ENCODE assay signal across 10 mouse cellular contexts in the genomic region with DNA sequence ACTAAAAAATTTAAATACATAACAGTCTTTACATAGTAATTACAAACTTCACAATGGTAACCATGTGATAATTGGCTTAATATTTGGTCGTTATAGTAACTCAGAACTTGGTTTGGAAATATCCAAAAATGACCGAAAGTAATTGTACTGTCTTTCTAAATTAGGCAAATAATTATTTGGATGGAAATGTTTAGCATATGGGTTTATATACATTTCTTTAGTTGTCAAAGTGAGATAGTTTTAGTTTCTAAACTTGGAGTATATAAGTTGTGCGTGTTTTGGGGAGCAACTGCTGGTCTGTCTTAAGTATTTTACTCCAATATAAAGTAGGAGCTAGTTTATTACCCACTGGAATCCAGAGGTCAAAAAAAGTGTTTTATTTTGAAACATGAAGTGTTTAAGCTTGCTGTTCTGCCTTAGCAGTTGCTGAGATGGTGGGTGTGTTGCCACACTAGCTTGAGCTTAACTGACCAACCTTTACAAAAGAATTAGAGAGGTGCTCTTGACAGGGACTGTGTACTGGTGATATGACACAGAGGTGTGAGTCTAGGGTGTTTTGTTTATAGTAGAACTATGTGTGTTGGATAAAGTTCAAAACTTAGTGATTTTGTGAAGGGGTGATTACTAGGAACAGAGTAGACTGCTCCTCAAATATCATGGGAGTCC. TPM values are rescaled to one million over a fixed set of nuclear protein-coding genes. Genes with fewer than 3 reads are reported as not detected.
A peak's percentile ranks its signal among the peaks of the same experiment; 100 is the strongest.
DNase-seq lines count a peak whose midpoint lies in the region; ATAC-seq and TF ChIP-seq lines count a peak whose summit lies in the region.
"Had no signal": no experiment of that assay in that cellular context is flagged by ENCODE, and none has a peak within 500 bp of the region (broad histone marks: within the 10 kb centered on the region; RNA-seq: fewer than 3 reads in every experiment).

No protein-coding gene starts in this region.

- no peaks in the 10 kb centered on the region for H3K9me3 ChIP-seq in heart, embryonic 14.5 days (ENCODE audit: control insufficient read depth, low read length)
- no peaks in the 10 kb centered on the region for H3K9me3 ChIP-seq in G1E (replicated peaks)
- H3K9me3 ChIP-seq in hindbrain, embryonic 15.5 days: no peaks in the 10 kb centered on the region
- H3K9me3 ChIP-seq in midbrain, embryonic 12.5 days: no peaks in the 10 kb centered on the region

- 18% methylated on average over 3 of the region's 3 CpGs for WGBS in heart, embryonic 14.5 days
- 27% methylated on average over 3 of the region's 3 CpGs for WGBS in hindbrain, embryonic 15.5 days
- WGBS in midbrain, embryonic 12.5 days: 23% methylated on average over 3 of the region's 3 CpGs

- no peak for DNase-seq in heart, adult 9 months (ENCODE audit: low spot score in 2 of 2)
- no peak for DNase-seq in G1E (ENCODE audit: low spot score)
- no peak for DNase-seq in left cerebral cortex, adult 8-10 months (ENCODE audit: low spot score in 2 of 2)
- no peak for DNase-seq in gastrocnemius, adult 18-20 months (ENCODE audit: low spot score)
- DNase-seq in cerebellum, postnatal 14 days: no peak
- DNase-seq: cerebellum, adult 11-12 months; kidney, postnatal 14 days had no signal

- peak overlapping the region; percentile 93 for H3K9ac ChIP-seq in heart, embryonic 14.5 days (ENCODE audit: low read length)
- no peak overlapping the region for H3K9ac ChIP-seq in hindbrain, embryonic 15.5 days
- H3K9ac ChIP-seq in midbrain, embryonic 12.5 days (replicated peaks): peak overlapping the region; percentile 7

- no peak for ATAC-seq in heart, embryonic 14.5 days (ENCODE audit: insufficient number of reproducible peaks, insufficient read depth, low FRiP score, low read depth)
- ATAC-seq in G1E (ENCODE audit: extremely low read depth, insufficient number of reproducible peaks, low FRiP score, poor library complexity, severe bottlenecking): no peak
- ATAC-seq in hindbrain, embryonic 15.5 days (ENCODE audit: low FRiP score, low read depth): no peak
- ATAC-seq in midbrain, embryonic 12.5 days (ENCODE audit: low FRiP score, low read depth): no peak

- peak overlapping the region; percentile 69 for H3K4me2 ChIP-seq in heart, embryonic 14.5 days (ENCODE audit: low read length)
- peak overlapping the region; percentile 94 for H3K4me2 ChIP-seq in hindbrain, embryonic 15.5 days
- peak overlapping the region; percentile 69 for H3K4me2 ChIP-seq in midbrain, embryonic 12.5 days (replicated peaks)

- H3K27me3 ChIP-seq in heart, embryonic 14.5 days (ENCODE audit: control insufficient read depth, insufficient read depth, low read length): no peaks in the 10 kb centered on the region
- H3K27me3 ChIP-seq in G1E (ENCODE audit: insufficient read depth, low read length): no peaks in the 10 kb centered on the region
- no peaks in the 10 kb centered on the region for H3K27me3 ChIP-seq in hindbrain, embryonic 15.5 days
- no peaks in the 10 kb centered on the region for H3K27me3 ChIP-seq in midbrain, embryonic 12.5 days

- TF ChIP-seq CTCF in G1E (IDR thresholded peaks at IDR 0.05; ENCODE audit: low read depth, low read length): no peak

- peaks cover 14% of the 10 kb centered on the region for H3K36me3 ChIP-seq in heart, embryonic 14.5 days (ENCODE audit: control insufficient read depth, insufficient read depth, low read length)
- peaks cover 16% of the 10 kb centered on the region for H3K36me3 ChIP-seq in G1E (replicated peaks)
- H3K36me3 ChIP-seq in hindbrain, embryonic 15.5 days: no peaks in the 10 kb centered on the region
- H3K36me3 ChIP-seq in midbrain, embryonic 12.5 days: no peaks in the 10 kb centered on the region

- no peak overlapping the region for H3K27ac ChIP-seq in heart, embryonic 14.5 days (replicated peaks in 1 of 2; ENCODE audit: control insufficient read depth in 1 of 2, insufficient read depth in 1 of 2, low read depth in 2 of 2, low read length in 2 of 2)
- no peak overlapping the region for H3K27ac ChIP-seq in hindbrain, embryonic 15.5 days (replicated peaks)
- no peak overlapping the region for H3K27ac ChIP-seq in midbrain, embryonic 12.5 days (replicated peaks)

- peak overlapping the region; percentile 85 to 91 for H3K4me3 ChIP-seq in heart, embryonic 14.5 days (ENCODE audit: control insufficient read depth in 1 of 2, insufficient read depth in 1 of 2, low read depth in 1 of 2, low read length in 2 of 2)
- H3K4me3 ChIP-seq in G1E (ENCODE audit: low read depth, low read length): peak overlapping the region; percentile 91
- peak overlapping the region; percentile 81 for H3K4me3 ChIP-seq in hindbrain, embryonic 15.5 days
- H3K4me3 ChIP-seq in midbrain, embryonic 12.5 days: peak overlapping the region; percentile 77

- H3K4me1 ChIP-seq in heart, embryonic 14.5 days (ENCODE audit: control insufficient read depth in 2 of 2, insufficient read depth in 2 of 2, low read length in 2 of 2): peaks cover 3 to 26% of the 10 kb centered on the region in 2 experiments; a peak in 3 of 4 replicates
- H3K4me1 ChIP-seq in G1E (ENCODE audit: insufficient read depth, low read depth, low read length): peaks cover 36% of the 10 kb centered on the region
- H3K4me1 ChIP-seq in hindbrain, embryonic 15.5 days (replicated peaks): peaks cover 21% of the 10 kb centered on the region
- H3K4me1 ChIP-seq in midbrain, embryonic 12.5 days: peaks cover 32% of the 10 kb centered on the region

RNA-seq across cellular contexts. Expression of a gene that starts 1.5 kb away (rescaled TPM):
- 280 and 300 TPM in 2 replicates for polyA plus RNA-seq in heart, embryonic 14.5 days (2014; fragmentation: Nextera tagmentation; extraction: Ambion mirVana)
- total RNA-seq in G1E (2014; fragmentation: Nextera tagmentation) (94.3 and 104 TPM in 2 replicates), G1E (2017) (367 and 402 TPM in 2 replicates)
- polyA plus RNA-seq in G1E (2012): 129 and 303 TPM in 2 replicates
- 54.9 and 73.6 TPM in 2 replicates for polyA plus RNA-seq in hindbrain, embryonic 15.5 days (2015; fragmentation: Nextera tagmentation; extraction: Ambion mirVana)
- polyA plus RNA-seq in midbrain, embryonic 12.5 days (2016; fragmentation: Nextera tagmentation; extraction: Ambion mirVana): 244 and 257 TPM in 2 replicates
- total RNA-seq in left cerebral cortex, adult 8-10 months (2022): 1 to 10 TPM; 1.5 to 4.0 (median 3.0) TPM
- total RNA-seq in gastrocnemius, adult 18-20 months (2021): not detected

RNA-seq across cellular contexts. Expression of a gene that starts 5.0 kb away (rescaled TPM):
- 26.0 and 27.7 TPM in 2 replicates for polyA plus RNA-seq in heart, embryonic 14.5 days (2014; fragmentation: Nextera tagmentation; extraction: Ambion mirVana)
- total RNA-seq in G1E (2014; fragmentation: Nextera tagmentation) (20.0 and 22.7 TPM in 2 replicates), G1E (2017) (27.7 and 32.8 TPM in 2 replicates)
- polyA plus RNA-seq in G1E (2012): 19.6 and 24.4 TPM in 2 replicates
- 27.7 and 32.0 TPM in 2 replicates for polyA plus RNA-seq in hindbrain, embryonic 15.5 days (2015; fragmentation: Nextera tagmentation; extraction: Ambion mirVana)
- polyA plus RNA-seq in midbrain, embryonic 12.5 days (2016; fragmentation: Nextera tagmentation; extraction: Ambion mirVana): 35.2 and 39.3 TPM in 2 replicates
- total RNA-seq in left cerebral cortex, adult 8-10 months (2022): 10 to 100 TPM; 16.8 to 18.7 (median 17.9) TPM
- 10 to 100 TPM in 1 of 2 experiments, 1 to 10 TPM in 1; 8.8 to 10.5 TPM for total RNA-seq in gastrocnemius, adult 18-20 months (2021)
